Mouse (Mus musculus): ENCODE measurements around the gene Tada2b.

Tada2b gene

GRCm38 (mm10) chr5:36484171-36484990, at the start of gene Tada2b, which contains the start of gene Ccdc96:
Tada2b (minus strand) TSS chr5:36484285.
Ccdc96 (plus strand) TSS chr5:36484588.
- DNase-seq (ENCODE audit: low spot score in 2 of 2), result peak; percentile 97 to 99

- peak; percentile 96 to 97 for DNase-seq (ENCODE audit: low spot score in 2 of 2)
These were observed 46.2 kb upstream of the Tada2b start for GRCm38 (mm10) chr5:36530129-36530751.

GRCm38 (mm10) chr5:36529698-36530097, 45.6 kb upstream of the Tada2b start:
- DNase-seq (ENCODE audit: low spot score in 2 of 2), result no peak

- no peak for DNase-seq (ENCODE audit: low spot score in 2 of 2)
These were observed 42.8 kb upstream of the Tada2b start for GRCm38 (mm10) chr5:36526921-36527320.

- no peak for DNase-seq (ENCODE audit: low spot score in 2 of 2)
These were observed 42.2 kb upstream of the Tada2b start for GRCm38 (mm10) chr5:36526274-36526673.

- no peak for DNase-seq (ENCODE audit: low spot score in 2 of 2)
These were observed 41.1 kb upstream of the Tada2b start for GRCm38 (mm10) chr5:36525216-36525615.

- no peak for DNase-seq (ENCODE audit: low spot score in 2 of 2)
These were observed 39.2 kb upstream of the Tada2b start for GRCm38 (mm10) chr5:36523219-36523703.

- no peak for DNase-seq (ENCODE audit: low spot score in 2 of 2)
These were observed 38.7 kb upstream of the Tada2b start for GRCm38 (mm10) chr5:36522782-36523181.

- DNase-seq (ENCODE audit: low spot score in 2 of 2), result no peak
These were observed 35.7 kb upstream of the Tada2b start for GRCm38 (mm10) chr5:36519751-36520150.

GRCm38 (mm10) chr5:36517596-36517995, 33.5 kb upstream of the Tada2b start:
- no peak for DNase-seq (ENCODE audit: low spot score in 2 of 2)

GRCm38 (mm10) chr5:36515558-36515957, 31.5 kb upstream of the Tada2b start:
- DNase-seq (ENCODE audit: low spot score in 2 of 2), result no peak

GRCm38 (mm10) chr5:36515126-36515525, 31.0 kb upstream of the Tada2b start:
- no peak for DNase-seq (ENCODE audit: low spot score in 2 of 2)

- no peak for DNase-seq (ENCODE audit: low spot score in 2 of 2)
These were observed 26.9 kb upstream of the Tada2b start for GRCm38 (mm10) chr5:36510956-36511355.

- DNase-seq (ENCODE audit: low spot score in 2 of 2), result no peak
These were observed 24.3 kb upstream of the Tada2b start for GRCm38 (mm10) chr5:36508351-36508750.

- DNase-seq (ENCODE audit: low spot score in 2 of 2), result no peak
These were observed 21.6 kb upstream of the Tada2b start for GRCm38 (mm10) chr5:36505643-36506042.

GRCm38 (mm10) chr5:36505235-36505634, 21.1 kb upstream of the Tada2b start:
- DNase-seq (ENCODE audit: low spot score in 2 of 2), result no peak

GRCm38 (mm10) chr5:36494709-36495108, 10.6 kb upstream of the Tada2b start:
- no peak for DNase-seq (ENCODE audit: low spot score in 2 of 2)

- DNase-seq (ENCODE audit: low spot score in 2 of 2), result peak; percentile 36 to 59
These were observed 9.8 kb upstream of the Tada2b start for GRCm38 (mm10) chr5:36493919-36494318.

- no peak for DNase-seq (ENCODE audit: low spot score in 2 of 2)
These were observed 5.1 kb upstream of the Tada2b start for GRCm38 (mm10) chr5:36489225-36489624.

GRCm38 (mm10) chr5:36485306-36485705, 1.2 kb upstream of the Tada2b start:
- no peak for DNase-seq (ENCODE audit: low spot score in 2 of 2)

GRCm38 (mm10) chr5:36483203-36484101, 633 bp downstream of the Tada2b start:
- DNase-seq (ENCODE audit: low spot score in 2 of 2), result peak; percentile 34 to 48

GRCm38 (mm10) chr5:36481114-36481513, 3.0 kb downstream of the Tada2b start:
- DNase-seq (ENCODE audit: low spot score in 2 of 2), result no peak

Data from frontal cortex, postnatal 36 days (tissue).